Mouse (Mus musculus) thymus, adult 18-20 months (tissue): ENCODE results near the gene Olfr768.
"Not testable (repeated sequence)": the region's sequence is repeated elsewhere in the genome, so short reads cannot be mapped to it uniquely, and the experiment has no call there.

Experiments
- DNase-seq, 2 experiments: peaks; one replicate each; pipeline ENCODE4 v3.0.0; 2022; ENCODE audit warnings: mixed read lengths in 2 of 2

The Olfr768 gene

DNA sequence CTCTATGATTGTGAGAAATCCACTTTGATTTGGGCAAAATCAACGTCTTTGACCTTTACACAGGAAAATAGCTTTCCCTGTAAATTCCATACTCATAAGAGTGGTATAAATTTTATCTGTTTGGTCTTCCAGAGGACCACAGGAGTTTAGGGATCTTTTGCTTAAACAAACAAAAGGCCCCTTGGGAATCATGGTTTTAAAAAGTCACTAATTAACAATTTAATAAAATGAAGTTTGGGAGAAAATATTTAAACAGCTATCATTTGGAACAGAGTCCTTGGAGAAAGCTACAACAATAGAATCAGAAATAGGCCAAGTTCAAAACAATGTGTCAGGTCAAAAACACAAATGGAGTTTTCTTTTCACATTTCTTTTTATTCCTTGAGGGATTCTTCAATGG is at the start of gene Olfr768:
Olfr768 (minus strand) TSS at position 101 of the 400 bp plus-strand sequence.
- no peak for DNase-seq

DNA sequence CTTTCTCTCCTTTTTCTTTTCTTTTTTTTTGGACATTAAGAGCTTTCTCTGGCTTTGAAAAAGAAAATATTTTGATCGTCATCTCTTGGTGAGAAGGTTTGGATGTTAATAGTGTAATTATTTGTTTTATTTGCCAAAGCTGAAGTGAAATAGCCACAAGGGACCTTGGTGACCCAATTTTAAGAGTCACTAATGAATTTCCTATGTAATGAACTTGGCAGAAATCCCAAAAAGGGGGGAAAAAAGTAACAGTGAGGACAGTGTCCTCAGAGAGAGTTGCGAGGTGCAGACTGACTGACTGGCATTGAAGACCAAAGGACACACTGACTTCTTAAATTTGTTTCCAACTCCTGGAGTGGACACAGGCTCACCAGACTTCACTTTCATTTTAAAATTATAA is 39.7 kb upstream of the Olfr768 start, which contains the start of gene Olfr770:
Olfr770 (minus strand) TSS at position 101 of the 400 bp plus-strand sequence.
- no peak for DNase-seq

DNA sequence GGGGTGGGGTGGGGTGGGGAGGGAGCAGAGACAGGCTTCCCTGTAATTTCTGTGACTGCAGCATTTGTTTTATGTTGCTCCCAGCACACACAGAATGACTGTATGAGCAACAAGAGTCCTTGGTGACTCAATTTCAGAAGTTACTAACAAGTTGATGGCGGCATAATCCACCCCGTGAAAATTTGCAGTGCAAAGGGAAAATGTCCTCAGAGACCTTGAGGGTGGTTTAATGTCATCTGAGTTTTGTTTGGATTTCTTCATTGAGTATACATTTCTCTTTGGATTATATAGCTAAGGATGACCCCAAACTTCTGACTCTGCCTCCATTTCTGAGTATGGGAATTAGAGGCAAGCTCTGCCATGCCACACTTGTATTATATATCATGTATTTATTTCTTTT is 18.6 kb upstream of the Olfr768 start, which contains the start of gene Olfr769:
Olfr769 (minus strand) TSS at position 101 of the 400 bp plus-strand sequence.
- DNase-seq, result no peak

- DNase-seq, result no peak
These were observed 16.0 kb upstream of the Olfr768 start for GRCm38 (mm10) chr10:129115146-129115545.

DNA sequence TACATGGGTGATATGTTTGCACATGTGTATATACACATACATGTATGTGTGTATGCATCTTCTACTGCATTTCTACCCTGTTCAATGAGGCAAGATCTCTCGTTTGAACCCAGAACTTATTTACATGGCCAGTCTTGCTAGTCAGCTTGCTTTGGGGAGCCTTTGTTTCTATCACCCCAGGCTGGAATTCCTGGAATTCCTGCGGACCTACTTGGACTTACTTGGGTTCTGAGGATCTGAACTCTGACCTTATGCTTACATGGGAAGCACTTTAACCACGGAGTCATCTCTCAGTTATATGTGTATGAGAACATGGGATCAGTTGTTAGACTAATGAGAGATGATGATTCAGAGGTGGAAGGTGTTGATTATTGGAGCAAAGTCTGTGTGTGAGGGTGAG is 2.1 kb upstream of the Olfr768 start:
- no peak for DNase-seq

GRCm38 (mm10) chr10:129082810-129083209 is 16.4 kb downstream of the Olfr768 start, which contains the start of gene Olfr767:
Gene Olfr767, minus strand, starts transcription at chr10:129082910.
- DNase-seq, result not testable (repeated sequence)

DNA sequence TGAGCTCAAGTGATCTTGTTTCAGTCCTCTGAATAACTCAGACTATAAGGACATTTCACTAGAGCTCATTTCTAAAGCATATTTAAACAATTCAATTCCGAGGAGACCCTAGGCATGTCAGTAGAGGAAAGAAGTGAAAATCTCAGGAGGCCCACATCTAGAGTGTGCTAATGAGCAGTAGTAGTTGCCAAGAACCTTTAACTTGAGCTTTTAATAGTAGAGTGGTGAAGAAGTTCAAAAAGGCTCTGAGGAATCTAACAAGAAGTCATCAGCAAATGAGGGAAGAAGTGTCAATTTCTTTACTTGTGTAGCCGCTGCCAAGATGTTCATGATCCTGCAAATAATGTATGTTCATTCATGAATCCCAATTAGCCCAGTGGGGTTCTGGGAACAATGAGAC is 30.3 kb downstream of the Olfr768 start, which contains the start of gene Olfr766-ps1:
Olfr766-ps1 (minus strand) TSS at position 101 of the 400 bp plus-strand sequence.
- DNase-seq, result no peak

GRCm38 (mm10) chr10:129049898-129050297 is 49.3 kb downstream of the Olfr768 start, which contains the start of gene Olfr765:
Gene Olfr765, minus strand, starts transcription at chr10:129049998.
- not testable (repeated sequence) for DNase-seq
